Mouse (Mus musculus) lung, postnatal 14 days (tissue): ENCODE data around the gene As3mt.
"Not testable (repeated sequence)": the region's sequence is repeated elsewhere in the genome, so short reads cannot be mapped to it uniquely, and the experiment has no call there.

Experiments used
- DNase-seq: peaks from one replicate; pipeline ENCODE4 v3.0.0; 2021

As3mt gene

DNA sequence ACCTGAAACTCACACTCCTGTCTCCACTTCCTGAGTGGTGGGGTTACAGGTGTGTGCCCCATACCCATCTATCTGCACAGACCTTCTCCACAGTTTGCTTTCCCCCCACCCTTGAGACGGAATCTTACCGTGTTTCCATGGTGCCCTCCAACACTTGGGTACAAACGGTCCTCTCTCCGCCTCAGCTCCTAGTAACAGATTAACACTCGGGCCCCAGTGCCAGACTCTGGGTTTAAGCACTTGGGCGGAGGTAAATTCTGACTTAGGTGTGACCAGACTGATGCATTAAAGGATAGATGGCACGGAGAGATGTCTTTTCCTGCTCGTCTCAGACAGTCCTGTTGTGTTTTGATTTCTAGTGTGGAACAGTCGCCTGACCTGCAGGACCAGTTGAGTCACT lies 6.1 kb upstream of the As3mt start:
- DNase-seq = no peak

DNA sequence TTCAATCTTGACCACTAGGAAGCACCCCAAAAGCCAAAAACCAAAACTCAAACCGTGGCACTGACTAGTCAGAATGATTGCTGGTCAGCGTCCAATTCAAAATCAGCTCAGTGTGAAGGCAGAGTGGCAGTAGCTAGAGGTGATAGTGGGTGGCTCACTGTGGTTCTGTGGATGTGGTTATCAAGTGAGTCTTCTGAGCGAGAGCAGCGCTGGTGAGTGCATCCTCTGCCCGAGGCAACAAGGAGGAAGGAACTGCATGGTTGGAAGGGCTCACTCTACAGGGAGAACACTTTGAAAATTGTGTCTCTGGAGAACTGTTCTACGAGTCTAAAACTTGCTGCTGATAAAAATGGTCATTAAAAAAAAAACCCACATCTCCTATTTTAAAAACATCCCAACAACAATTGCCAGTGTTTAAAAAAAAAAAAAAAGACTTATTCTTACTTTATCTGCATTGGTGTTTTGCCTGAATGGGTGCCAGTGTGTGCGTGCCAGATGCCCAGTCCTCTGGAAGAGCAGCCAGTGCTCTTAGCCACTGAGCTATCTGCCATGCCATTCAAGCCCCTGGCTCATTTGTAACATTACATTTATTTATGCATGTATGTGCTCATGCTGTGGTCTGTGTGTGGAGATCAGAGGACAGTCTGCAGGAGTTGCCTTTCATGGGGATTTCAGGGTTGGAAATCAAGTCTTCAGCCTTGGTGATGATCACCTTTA lies 1.3 kb upstream of the As3mt start:
- DNase-seq = no peak

DNA sequence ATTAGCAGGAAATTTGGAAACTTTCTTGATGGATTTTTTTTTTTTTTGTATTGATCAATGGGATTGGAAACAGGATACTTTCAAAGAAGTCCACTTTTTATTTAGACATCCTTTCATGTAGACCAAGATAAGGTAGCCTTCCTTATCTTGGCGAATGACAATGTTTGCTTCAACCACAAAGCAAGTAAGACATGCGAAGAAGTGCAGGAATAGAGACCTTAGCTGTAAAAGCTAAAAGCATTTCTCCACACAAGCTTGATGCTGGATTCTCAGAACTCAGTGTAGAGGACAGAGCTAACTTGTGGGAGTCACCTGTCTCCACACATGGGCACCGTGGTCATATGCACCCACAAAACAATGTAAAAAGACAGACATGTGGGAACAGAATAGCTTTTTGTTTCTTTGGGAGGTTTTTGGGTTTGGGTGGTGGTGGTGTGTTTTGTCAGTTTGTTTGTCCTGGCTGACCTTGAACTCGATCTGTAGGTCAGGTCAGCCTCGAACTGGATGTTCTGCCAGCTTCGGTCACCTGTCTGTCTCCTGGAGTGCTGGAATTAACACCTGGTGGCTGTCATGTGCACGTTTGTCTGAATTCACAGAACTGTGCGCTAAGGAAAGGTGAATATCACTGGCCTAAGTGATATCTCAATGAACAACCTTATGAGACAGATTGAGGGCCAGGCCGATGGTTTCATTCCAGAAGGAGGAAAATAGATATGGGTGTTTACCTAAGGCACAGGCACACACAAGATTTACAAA lies 540 bp upstream of the As3mt start:
- DNase-seq = no peak

DNA sequence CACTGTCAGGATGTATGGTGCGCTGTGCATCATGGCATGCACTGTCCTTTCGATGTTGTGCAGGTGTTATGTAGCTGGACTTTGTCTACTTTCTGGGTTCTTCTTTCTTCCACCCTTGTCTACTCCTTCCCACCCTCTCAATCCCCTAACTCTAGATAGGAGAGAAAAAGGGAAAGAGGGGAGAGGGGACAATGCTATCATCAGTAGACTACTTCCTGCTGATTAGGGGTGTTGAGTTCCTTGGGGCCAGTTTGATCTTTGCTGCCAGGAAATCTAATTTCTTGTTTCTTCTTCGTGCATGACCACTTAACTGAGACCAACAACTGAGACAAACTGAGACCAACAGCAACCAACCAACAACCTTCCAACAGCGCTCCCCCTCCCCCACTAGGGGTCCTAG lies 3.4 kb downstream of the As3mt start:
- DNase-seq = no peak

- no peak for DNase-seq
These were observed 7.0 kb downstream of the As3mt start for GRCm38 (mm10) chr19:46714234-46714633.

- no peak for DNase-seq
These were observed 7.8 kb downstream of the As3mt start for GRCm38 (mm10) chr19:46715016-46715415.

DNA sequence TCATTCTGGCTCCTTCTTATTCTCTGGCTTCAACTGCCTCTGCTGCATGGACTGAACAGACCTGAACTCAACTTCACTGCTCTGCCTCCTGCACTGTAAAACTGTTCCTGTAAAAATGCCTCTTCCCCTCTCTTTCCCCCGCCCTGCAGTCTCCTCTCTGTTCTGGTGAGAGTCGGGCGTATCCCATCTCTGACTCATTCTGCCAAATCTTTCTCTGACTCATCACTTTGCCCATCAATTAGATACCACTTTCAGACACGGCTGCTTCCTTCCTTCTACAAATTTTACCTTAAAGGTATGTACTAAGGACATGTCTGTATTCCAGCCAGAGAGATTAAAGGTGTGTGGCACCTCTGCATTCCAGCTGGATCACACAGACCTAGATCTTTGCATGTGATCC lies 10.9 kb downstream of the As3mt start:
- DNase-seq = no peak

DNA sequence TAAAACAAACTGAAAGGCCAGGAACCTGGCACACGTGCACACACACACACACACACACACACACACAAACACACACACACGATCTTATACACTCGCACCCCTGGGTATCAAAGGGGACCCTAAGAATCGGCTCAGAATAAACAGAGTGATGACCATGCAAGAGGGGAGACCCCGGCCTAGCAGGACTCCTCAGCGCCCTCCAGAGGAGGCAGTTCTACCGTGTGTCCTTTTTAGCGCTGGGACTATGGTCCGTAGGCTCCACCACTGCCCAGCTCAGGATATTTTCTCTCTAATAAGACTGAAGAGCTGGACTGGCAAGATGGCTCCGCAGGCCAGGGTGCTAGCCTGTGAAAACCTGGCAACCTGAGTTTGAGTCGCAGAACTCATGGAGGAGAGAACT lies 17.2 kb downstream of the As3mt start:
- no peak for DNase-seq

- no peak for DNase-seq
These were observed 18.9 kb downstream of the As3mt start for GRCm38 (mm10) chr19:46726142-46726541.

DNA sequence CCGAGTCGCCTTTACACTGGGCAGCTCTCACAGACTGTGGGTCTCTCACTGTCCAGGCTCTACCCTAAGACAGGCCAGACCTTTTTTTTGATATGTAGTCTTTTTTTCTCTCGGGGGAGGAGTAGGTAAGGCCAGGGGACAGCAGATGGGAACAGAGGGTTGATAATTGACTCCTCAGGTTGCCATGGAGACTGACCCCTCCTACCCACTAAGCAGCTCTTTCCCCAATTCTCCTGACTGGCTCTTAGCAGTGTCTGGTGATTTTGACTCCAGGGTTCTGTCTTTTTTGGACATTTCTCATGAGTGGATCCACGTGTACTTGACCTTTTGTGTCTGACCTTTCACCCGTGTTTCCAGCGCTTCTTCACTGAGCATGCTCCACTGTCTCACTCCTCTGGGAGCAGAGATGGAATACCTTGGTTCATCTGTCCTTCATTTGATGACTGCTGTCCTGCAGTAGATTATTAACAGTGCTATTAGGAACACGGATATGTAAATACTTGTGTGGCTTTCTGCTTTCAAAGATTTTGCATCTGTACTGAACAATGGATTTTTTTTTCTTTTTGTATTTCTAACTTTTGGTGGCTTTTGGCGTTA lies 20.0 kb downstream of the As3mt start:
- DNase-seq = no peak

- DNase-seq = no peak
These were observed 20.8 kb downstream of the As3mt start for GRCm38 (mm10) chr19:46727945-46728540.

DNA sequence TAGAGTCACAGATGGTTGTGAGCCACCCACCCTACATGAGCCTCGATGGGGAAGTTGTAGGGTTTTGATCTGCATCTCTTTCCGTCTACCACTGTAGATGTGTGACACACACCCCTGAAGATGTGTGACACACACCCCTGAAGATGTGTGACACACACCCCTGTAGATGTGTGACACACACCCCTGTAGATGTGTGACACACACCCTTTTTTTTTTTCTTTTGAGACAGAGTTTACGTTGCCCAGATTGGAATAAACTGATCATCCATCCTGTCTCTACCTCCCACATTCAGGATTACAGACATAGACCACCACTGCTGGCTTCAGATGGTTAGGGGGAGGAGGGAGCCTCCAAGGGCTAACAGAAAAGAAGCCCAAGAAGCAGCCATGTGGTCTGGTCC lies 21.7 kb downstream of the As3mt start:
- no peak for DNase-seq

- DNase-seq = no peak
These were observed 24.1 kb downstream of the As3mt start for GRCm38 (mm10) chr19:46731351-46731750.

- DNase-seq = not testable (repeated sequence)
These were observed 25.4 kb downstream of the As3mt start for GRCm38 (mm10) chr19:46732673-46733072.

GRCm38 (mm10) chr19:46733626-46734025 lies 26.4 kb downstream of the As3mt start:
- DNase-seq = no peak

DNA sequence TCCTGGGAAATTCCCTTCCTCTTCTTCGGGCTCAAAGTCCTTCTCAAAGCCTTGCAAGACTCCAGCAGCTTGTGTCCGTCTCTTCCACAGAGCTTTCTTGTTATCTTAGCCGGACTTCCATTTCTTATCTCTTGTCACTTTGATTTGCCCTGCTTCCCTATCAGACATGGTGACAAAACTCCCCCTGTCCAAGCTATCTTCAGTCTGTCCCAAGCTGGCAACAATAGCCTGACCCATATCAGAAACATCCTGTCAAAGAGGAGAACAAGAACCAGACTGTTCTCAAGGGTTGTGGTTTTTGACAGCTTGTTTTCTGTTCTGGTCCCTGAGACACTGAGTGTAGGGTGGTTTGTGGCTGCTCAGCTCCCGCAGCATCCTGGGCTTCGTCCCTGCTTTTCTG lies 28.0 kb downstream of the As3mt start:
- no peak for DNase-seq

- no peak for DNase-seq
These were observed 29.8 kb downstream of the As3mt start for GRCm38 (mm10) chr19:46737106-46737505.

GRCm38 (mm10) chr19:46740341-46741008 lies 33.2 kb downstream of the As3mt start:
- peak; percentile 79 for DNase-seq

DNA sequence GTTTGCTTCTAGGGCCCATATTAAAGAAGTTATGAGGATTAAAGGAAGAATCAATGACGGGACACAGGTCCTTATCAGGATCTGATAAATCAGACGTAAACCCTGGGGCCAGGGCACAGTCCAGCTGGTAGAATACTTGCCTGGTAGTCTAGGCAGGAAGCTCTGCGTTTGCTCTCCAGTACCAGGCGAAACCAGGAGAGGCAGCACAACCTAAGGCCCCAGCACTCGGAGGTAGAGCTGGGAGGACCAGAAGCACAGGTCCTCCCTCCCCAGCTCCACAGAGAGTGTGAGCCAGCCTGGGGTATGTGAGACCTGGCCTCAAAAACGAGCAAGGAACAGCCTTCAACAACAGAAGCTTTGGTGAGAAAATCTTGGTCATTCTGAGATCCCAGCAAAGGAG lies 34.3 kb downstream of the As3mt start:
- no peak for DNase-seq

DNA sequence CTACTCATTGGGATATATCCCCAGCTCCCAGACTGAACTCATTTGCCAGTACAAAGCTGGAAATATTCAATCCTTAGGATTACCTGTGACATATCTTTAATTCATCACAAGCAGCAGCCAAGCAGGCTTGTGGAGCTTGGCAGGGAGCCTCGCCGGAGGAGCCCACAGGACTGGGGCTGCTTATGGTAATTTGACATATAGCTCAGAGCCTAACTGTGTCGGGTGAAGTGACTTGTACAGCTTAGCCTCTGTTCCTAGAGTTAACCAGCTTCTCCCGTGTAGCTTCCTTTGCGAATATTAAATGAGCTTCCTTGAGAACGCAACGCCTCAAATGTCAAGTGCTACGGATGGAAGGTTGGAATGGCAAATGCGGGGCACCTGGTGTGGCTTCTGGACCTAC lies 37.4 kb downstream of the As3mt start:
- no peak for DNase-seq

DNA sequence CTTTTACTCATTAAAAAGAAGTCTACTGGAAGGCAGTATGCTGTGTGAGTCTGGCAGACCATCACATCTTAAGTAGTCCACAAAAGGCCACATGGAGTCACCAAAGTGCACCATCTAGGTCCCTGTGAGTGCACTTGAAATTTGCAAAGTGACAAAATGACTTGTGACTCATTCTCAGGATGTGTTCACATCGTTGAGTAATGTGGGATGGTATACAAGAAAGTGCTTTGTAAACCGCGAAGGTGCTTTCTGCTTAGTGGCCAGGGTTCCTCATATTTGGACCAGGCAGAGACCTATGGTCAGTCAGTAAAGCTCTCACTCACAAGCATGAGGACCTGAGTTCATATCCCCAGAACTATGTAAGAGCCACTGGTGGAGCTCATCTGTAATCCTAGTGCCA lies 40.5 kb downstream of the As3mt start:
- no peak for DNase-seq

DNA sequence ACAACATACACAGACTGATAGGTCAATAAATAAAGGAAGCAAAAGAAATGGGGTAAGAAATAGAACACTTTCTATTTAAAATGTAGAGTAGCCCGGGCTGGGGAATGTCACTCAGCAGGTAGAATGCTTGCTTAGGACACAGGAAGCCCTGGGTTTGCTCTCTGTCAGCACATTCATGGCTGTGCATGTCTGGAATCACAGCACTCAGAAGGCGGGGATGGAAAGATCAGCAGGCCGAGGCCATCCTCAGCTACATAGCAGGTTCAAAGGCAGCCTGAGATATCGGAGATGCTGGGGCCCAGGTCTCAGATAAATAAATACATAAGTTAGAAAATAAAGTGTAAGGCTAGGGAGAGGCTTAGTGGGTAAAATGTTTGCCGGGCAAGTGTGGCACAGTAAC lies 45.0 kb downstream of the As3mt start:
- DNase-seq = no peak

DNA sequence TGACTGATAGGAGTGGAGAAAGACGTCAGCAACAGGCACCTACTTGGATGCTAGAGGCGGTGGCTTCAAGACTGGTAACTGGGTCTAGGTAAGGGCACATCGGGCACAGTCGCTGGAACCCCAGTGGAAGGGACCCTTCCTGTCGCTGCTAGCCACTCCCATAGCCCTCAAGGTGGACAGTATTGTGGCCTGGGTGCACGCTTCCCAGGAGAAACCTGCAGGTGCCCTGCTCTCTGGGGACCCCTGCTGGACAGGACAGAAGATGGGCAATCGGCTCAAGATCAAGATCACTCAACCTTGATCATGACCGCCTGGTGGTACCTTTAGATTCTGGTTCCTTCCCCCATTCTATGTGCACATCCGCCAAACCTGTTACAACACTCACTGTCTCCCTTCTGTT lies 47.8 kb downstream of the As3mt start:
- peak; percentile 72 for DNase-seq
